Mouse (Mus musculus): ENCODE measurements around the gene Plch2.

GRCm38 (mm10) chr4:154942632-154943322 lies 113.8 kb downstream of the Plch2 start:
- TF ChIP-seq POLR2A (IDR thresholded peaks at IDR 0.05; ENCODE audit: insufficient read length, low read depth) (no peak), MAX (IDR thresholded peaks at IDR 0.05; ENCODE audit: low read depth) (no peak), E2F4 (IDR thresholded peaks at IDR 0.05; ENCODE audit: insufficient read depth) (no peak), MYOD1 (IDR thresholded peaks at IDR 0.05; ENCODE audit: control insufficient read depth in 1 of 3, insufficient read length in 2 of 3, low read depth in 2 of 3) (no peak), TCF12 (IDR thresholded peaks at IDR 0.05; ENCODE audit: insufficient read depth, poor library complexity, severe bottlenecking) (no peak), MYOG (IDR thresholded peaks at IDR 0.05; ENCODE audit: control insufficient read depth in 1 of 3, insufficient read depth in 1 of 3, insufficient read length in 2 of 3, low read depth in 2 of 3) (no peak), CEBPB (IDR thresholded peaks at IDR 0.05; ENCODE audit: insufficient read depth, poor library complexity, severe bottlenecking) (no peak)
